Mouse (Mus musculus): ENCODE measurements around the gene Upk2. TPM values are rescaled to one million over a fixed set of nuclear protein-coding genes. Genes with fewer than 3 reads are reported as not detected.

The Upk2 gene
- total and polyA plus RNA-seq, 3 experiments = 0.53 TPM; not detected in 2

DNA sequence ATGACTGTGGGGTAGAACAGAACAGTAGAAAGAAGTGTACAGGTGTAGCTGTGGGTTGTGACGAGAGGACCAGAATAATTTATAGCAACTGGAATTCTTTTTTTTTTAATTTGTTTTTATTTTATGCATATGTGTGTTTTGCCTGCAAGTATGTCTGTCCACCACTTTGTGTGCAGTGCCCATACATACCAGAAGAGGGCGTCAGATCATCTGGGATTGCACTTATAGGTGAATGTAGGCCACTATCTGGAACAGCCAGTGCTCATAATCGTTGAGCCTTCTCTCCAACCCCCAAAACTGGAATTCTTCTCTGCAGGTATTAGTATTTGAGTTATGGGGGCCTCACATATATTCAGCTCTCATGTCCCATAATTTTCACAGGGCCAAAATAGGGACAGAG, 18.4 kb upstream of the Upk2 start:
- H3K9ac ChIP-seq (ENCODE audit: low read depth, low read length) = no peak overlapping the region
- no peak for DNase-seq
- H3K27ac ChIP-seq = no peak overlapping the region; the same call in 1 of the 2 replicates
- WGBS = 66% methylated on average over 3 of the region's 3 CpGs
- no peaks in the 10 kb centered on the region for H3K36me3 ChIP-seq (ENCODE audit: control insufficient read depth, insufficient read depth, low read length)
- no peaks in the 10 kb centered on the region for H3K79me2 ChIP-seq (replicated peaks; ENCODE audit: control insufficient read depth, insufficient read depth, low read length)
- H3K4me1 ChIP-seq (ENCODE audit: control insufficient read depth, insufficient read depth, low read length) = peaks cover 4% of the 10 kb centered on the region
- intact Hi-C loops (cut with DNase I) = no loop called here
- H3K4me3 ChIP-seq = no peak overlapping the region
- H3K27me3 ChIP-seq (ENCODE audit: control insufficient read depth, insufficient read depth, low read length) = no peaks in the 10 kb centered on the region
- TF ChIP-seq EP300 (IDR thresholded peaks at IDR 0.05; ENCODE audit: insufficient read depth, low read depth, low read length) = no peak
- TF ChIP-seq CTCF (IDR thresholded peaks at IDR 0.05) = peak; percentile 41

DNA sequence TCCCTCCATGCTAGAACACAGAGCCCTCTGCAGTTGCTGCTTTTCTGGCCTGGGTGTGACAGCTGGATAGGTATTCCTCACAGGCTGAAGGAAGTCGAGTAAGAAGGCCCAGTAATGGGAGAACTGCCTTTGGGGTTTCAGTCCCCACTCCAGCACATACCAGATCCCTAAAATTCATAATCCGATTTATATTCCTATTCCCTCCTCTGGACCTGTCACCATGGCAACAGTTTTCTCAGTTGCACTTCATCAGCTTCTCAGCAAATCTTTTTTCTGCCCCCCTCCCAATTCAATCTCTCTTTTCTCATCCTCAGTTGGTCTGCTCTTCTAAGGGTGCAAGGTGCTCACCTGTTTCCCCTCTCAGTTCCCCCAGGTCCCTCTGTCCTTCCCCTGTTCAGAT, 14.0 kb upstream of the Upk2 start:
- intact Hi-C loops (cut with DNase I) = no loop called here
- no peak for TF ChIP-seq EP300 (IDR thresholded peaks at IDR 0.05; ENCODE audit: insufficient read depth, low read depth, low read length)
- TF ChIP-seq POLR2A (IDR thresholded peaks at IDR 0.05; ENCODE audit: insufficient read depth, low read depth, low read length) = no peak
- no peak for TF ChIP-seq CTCF (IDR thresholded peaks at IDR 0.05)

DNA sequence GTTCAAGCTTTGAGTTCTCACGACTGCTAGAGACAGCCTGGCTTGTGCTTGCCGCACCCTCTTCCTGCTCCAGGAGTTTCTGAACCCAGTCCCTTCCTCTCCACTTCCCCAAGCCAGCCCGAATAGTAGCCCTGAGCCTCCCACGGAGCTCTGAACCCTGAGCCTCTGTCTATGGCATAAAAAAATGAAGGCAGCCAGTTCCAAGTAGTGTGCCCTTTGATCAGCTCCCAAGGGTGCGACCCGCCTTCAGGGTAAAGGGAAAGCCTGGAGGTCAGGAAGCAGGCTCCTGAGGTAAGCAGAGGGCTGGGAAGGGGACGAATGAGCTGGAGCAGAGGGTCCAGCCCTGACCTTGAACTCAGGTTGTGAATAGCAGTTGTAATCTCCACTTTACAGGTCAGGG, 13.4 kb upstream of the Upk2 start:
- H3K27ac ChIP-seq = no peak overlapping the region
- intact Hi-C loops (cut with DNase I) = no loop called here

More for the DNA sequence above, 14.0 kb upstream of the Upk2 start:
- no peak overlapping the region for H3K27ac ChIP-seq
- DNase-seq = no peak
- H3K4me1 ChIP-seq (ENCODE audit: control insufficient read depth, insufficient read depth, low read length) = no peaks in the 10 kb centered on the region
- H3K79me2 ChIP-seq (replicated peaks; ENCODE audit: control insufficient read depth, insufficient read depth, low read length) = no peaks in the 10 kb centered on the region
- no peak overlapping the region for H3K9ac ChIP-seq (ENCODE audit: low read depth, low read length)
- WGBS = 58% methylated on average over 2 of the region's 2 CpGs
- no peak overlapping the region for H3K4me3 ChIP-seq
- H3K27me3 ChIP-seq (ENCODE audit: control insufficient read depth, insufficient read depth, low read length) = no peaks in the 10 kb centered on the region
- H3K36me3 ChIP-seq (ENCODE audit: control insufficient read depth, insufficient read depth, low read length) = no peaks in the 10 kb centered on the region

DNA sequence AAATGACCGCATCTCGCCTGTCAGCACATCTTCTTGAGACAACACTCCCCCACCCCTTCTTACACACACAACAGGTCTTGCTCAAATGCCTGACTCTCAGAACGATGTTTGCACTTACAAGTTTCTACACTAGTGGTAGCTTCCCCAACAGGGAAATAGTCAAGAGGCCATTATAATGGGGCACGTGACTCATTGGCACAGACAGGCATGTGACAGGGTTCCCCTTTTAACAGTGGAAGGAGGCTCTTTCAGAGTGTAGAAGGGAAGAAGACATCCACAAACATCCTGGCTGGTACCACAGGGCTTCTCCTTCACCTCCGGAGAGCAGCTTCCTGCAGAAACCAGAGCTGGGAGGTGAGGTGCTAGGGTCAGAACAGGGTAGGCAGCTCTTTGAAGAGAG, 7.2 kb upstream of the Upk2 start:
- Histone ChIP-seq H3K79me2 (replicated peaks; ENCODE audit: control insufficient read depth, insufficient read depth, low read length) (no peaks in the 10 kb centered on the region), H3K27ac (no peak overlapping the region), H3K4me3 (no peak overlapping the region), H3K4me1 (ENCODE audit: control insufficient read depth, insufficient read depth, low read length) (no peaks in the 10 kb centered on the region), H3K27me3 (ENCODE audit: control insufficient read depth, insufficient read depth, low read length) (no peaks in the 10 kb centered on the region), H3K36me3 (ENCODE audit: control insufficient read depth, insufficient read depth, low read length) (no peaks in the 10 kb centered on the region), H3K9ac (ENCODE audit: low read depth, low read length) (no peak overlapping the region)
- DNase-seq = peak in 1 of 2 experiments; percentile 33
- WGBS = 71% methylated on average over 5 of the region's 5 CpGs
- no peak for TF ChIP-seq CTCF (IDR thresholded peaks at IDR 0.05)
- TF ChIP-seq POLR2A (IDR thresholded peaks at IDR 0.05; ENCODE audit: insufficient read depth, low read depth, low read length) = no peak
- TF ChIP-seq EP300 (IDR thresholded peaks at IDR 0.05; ENCODE audit: insufficient read depth, low read depth, low read length) = no peak
- intact Hi-C loops (cut with DNase I) = no loop called here

More for the DNA sequence above, 13.4 kb upstream of the Upk2 start:
- Histone ChIP-seq H3K79me2 (replicated peaks; ENCODE audit: control insufficient read depth, insufficient read depth, low read length) (no peaks in the 10 kb centered on the region), H3K4me1 (ENCODE audit: control insufficient read depth, insufficient read depth, low read length) (no peaks in the 10 kb centered on the region), H3K4me3 (no peak overlapping the region), H3K9ac (ENCODE audit: low read depth, low read length) (no peak overlapping the region), H3K27me3 (ENCODE audit: control insufficient read depth, insufficient read depth, low read length) (no peaks in the 10 kb centered on the region), H3K36me3 (ENCODE audit: control insufficient read depth, insufficient read depth, low read length) (no peaks in the 10 kb centered on the region)
- no peak for TF ChIP-seq EP300 (IDR thresholded peaks at IDR 0.05; ENCODE audit: insufficient read depth, low read depth, low read length)
- no peak for TF ChIP-seq POLR2A (IDR thresholded peaks at IDR 0.05; ENCODE audit: insufficient read depth, low read depth, low read length)
- TF ChIP-seq CTCF (IDR thresholded peaks at IDR 0.05) = no peak
- no peak for DNase-seq
- 41% methylated on average over 7 of the region's 7 CpGs for WGBS

DNA sequence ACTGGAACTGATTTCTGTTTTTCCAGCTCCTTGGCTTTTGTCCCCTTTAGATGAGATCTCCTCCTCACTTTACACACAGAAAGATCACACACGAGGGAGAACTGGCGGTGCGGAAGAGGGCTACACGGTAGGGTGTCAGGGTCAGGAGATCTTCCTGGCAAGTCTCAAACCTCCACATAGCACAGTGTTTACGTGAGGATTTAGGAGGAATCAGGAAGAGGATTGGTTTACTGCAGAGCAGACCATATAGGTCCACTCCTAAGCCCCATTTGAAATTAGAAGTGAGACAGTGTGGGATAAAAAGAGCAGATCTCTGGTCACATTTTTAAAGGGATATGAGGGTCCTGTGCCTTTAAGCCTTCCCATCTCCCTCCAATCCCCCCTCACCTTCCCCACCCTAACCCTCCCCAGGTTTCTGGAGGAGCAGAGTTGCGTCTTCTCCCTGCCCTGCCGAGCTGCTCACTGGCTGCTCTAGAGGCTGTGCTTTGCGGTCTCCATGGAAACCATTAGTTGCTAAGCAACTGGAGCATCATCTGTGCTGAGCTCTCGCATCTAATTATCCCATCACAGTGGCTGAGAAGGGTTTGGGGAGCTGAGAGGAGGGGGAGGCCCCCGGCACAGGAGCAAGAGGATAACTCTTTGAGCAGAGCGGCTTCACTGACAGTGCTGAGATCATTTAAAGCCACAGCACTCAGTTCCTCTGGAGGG, 2.4 kb upstream of the Upk2 start:
- intact Hi-C loops (cut with DNase I) = no loop called here
- H3K27me3 ChIP-seq (ENCODE audit: control insufficient read depth, insufficient read depth, low read length) = no peaks in the 10 kb centered on the region
- DNase-seq = no peak

DNA sequence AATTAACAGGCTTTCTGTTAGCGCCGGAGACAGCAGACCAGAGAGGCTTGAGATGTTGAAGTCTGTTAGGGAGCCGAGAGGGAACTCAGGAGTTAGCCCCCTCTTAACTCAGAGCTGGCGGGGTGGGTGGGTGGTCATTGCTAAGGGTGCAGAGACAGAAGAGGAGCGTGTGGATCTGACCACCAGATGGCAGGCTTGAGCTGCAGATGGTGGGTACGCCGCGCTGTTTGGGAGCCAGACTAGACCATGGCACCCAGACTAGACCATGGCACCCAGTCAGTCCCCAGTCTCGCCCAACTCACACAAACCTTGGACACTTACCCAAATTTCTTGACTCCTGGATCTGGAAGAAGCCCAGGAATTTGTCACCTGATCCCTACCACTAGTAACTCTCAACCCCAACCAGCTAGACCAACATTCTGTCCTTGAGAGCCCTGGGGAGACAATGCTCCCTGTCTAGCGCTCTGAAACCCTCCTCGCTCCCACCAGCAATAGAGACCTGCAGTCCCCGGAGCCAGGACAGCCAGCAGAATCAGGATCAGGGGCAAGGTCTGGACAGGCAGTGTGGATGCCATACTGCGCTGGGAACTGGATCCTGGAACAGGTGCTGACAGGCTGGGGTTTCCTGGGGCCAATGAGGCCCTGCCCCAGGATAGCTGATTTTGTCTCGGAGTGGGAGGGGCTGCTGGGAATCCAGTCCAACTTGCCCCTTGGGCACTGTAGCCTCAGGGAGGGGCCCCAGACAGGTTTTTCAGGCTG, 465 bp downstream of the Upk2 start:
- Histone ChIP-seq H3K79me2 (replicated peaks; ENCODE audit: control insufficient read depth, insufficient read depth, low read length) (no peaks in the 10 kb centered on the region), H3K4me3 (no peak overlapping the region), H3K9ac (ENCODE audit: low read depth, low read length) (no peak overlapping the region), H3K27ac (no peak overlapping the region), H3K36me3 (ENCODE audit: control insufficient read depth, insufficient read depth, low read length) (no peaks in the 10 kb centered on the region), H3K4me1 (ENCODE audit: control insufficient read depth, insufficient read depth, low read length) (no peaks in the 10 kb centered on the region), H3K27me3 (ENCODE audit: control insufficient read depth, insufficient read depth, low read length) (no peaks in the 10 kb centered on the region)
- TF ChIP-seq EP300 (IDR thresholded peaks at IDR 0.05; ENCODE audit: insufficient read depth, low read depth, low read length) (peak; percentile 80; the same call in 1 of the 2 replicates), CTCF (IDR thresholded peaks at IDR 0.05) (peak; percentile 92), POLR2A (IDR thresholded peaks at IDR 0.05; ENCODE audit: insufficient read depth, low read depth, low read length) (no peak)
- 14% methylated on average over 14 of the region's 14 CpGs for WGBS
- intact Hi-C loops (cut with DNase I) = loop anchor here (1.0 to 2.0 kb wide), 4 partner anchors 24 to 231 kb away; no protein-coding TSS in a partner anchor
- DNase-seq = peak; percentile 83 to 88

More for the DNA sequence above, 2.4 kb upstream of the Upk2 start:
- no peak overlapping the region for H3K27ac ChIP-seq
- TF ChIP-seq POLR2A (IDR thresholded peaks at IDR 0.05; ENCODE audit: insufficient read depth, low read depth, low read length) (no peak), CTCF (IDR thresholded peaks at IDR 0.05) (no peak), EP300 (IDR thresholded peaks at IDR 0.05; ENCODE audit: insufficient read depth, low read depth, low read length) (no peak)
- no peaks in the 10 kb centered on the region for H3K79me2 ChIP-seq (replicated peaks; ENCODE audit: control insufficient read depth, insufficient read depth, low read length)
- no peak overlapping the region for H3K4me3 ChIP-seq
- 25% methylated on average over 11 of the region's 11 CpGs for WGBS
- H3K36me3 ChIP-seq (ENCODE audit: control insufficient read depth, insufficient read depth, low read length) = no peaks in the 10 kb centered on the region
- H3K9ac ChIP-seq (ENCODE audit: low read depth, low read length) = no peak overlapping the region
- no peaks in the 10 kb centered on the region for H3K4me1 ChIP-seq (ENCODE audit: control insufficient read depth, insufficient read depth, low read length)

Data from heart, adult 2 months (tissue).